Mouse (Mus musculus) embryonic fibroblast, embryonic 13.5 days (primary cell): ENCODE data around the gene Ndst4. TPM values are rescaled to one million over a fixed set of nuclear protein-coding genes. Genes with fewer than 3 reads are reported as not detected.

Source experiments
- H3K27ac ChIP-seq: 2 replicates; pipeline ENCODE4 v1.5.1; 2012; ENCODE audit warnings: low read length, control low read depth, inconsistent platforms; ENCODE audit not compliant: insufficient read depth
- H3K4me1 ChIP-seq: 2 replicates; pipeline ENCODE4 v1.6.1; 2011; ENCODE audit warnings: low read length; ENCODE audit not compliant: control insufficient read depth, insufficient read depth
- H3K4me3 ChIP-seq: 2 replicates; pipeline ENCODE4 v1.5.1; 2011; ENCODE audit warnings: mild to moderate bottlenecking, control low read depth, low read length; ENCODE audit not compliant: insufficient read depth
- CTCF ChIP-seq: IDR thresholded peaks from 2 replicates; pipeline ENCODE4 v1.5.1; 2011; ENCODE audit warnings: mild to moderate bottlenecking, control low read depth, low read length, moderate library complexity, borderline replicate concordance; ENCODE audit not compliant: insufficient read depth
- POLR2A ChIP-seq: IDR thresholded peaks from 2 replicates; pipeline ENCODE4 v1.6.1; 2011; ENCODE audit warnings: low read depth, mild to moderate bottlenecking, control low read depth, low read length, moderate library complexity
- polyA plus RNA-seq: library from polyadenylated mRNA; stranded (reverse); fragments of >200 nt; gene quantifications from 2 replicates; pipeline ENCODE4 v1.2.4, GENCODE M21; 2011; ENCODE audit warnings: low read depth; ENCODE audit not compliant: missing spikeins, insufficient read length

The Ndst4 gene
- 0.08 and 0.09 TPM in 2 replicates for polyA plus RNA-seq

DNA sequence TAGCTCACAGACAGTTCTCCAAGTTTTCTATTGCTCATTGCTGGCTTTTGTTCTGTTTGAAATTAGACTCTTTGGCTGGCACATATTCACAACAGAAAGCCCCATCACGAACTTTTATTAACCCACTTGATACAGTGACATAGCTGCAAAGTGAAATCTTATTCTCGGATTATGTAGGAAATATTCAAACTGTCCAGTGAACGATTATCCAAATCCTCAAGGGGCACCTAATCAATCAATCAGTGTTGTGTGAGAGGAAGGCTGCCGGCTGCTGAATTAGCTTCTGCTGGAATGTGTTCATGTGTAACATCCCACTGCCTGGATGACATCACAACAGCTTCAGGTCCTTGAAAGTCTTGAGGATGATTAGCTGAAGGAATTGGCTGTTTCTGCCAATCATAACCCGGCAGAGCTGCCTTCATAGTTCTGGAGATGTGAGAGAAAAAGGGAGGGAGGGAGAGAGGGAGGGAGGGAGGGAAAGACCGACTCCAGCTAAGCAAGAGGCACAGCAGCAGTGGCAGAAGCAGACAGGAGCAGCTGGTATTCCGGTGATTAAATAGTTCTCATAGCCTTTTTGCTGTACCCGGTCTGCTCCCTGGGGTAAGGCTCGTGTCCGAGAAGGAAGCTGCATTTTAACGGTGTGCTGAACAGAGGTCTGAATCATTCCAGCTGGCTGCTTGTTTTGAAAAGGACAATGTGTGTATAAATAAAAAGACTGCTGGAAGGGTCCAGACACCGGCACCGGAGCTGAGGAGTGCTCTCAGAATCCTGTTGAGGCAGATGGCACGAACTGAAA is at the start of gene Ndst4:
Gene Ndst4, plus strand, starts transcription at position 476 of the 796 bp plus-strand sequence.
- TF ChIP-seq CTCF (no peak), POLR2A (no peak)
- peak within 1 kb of the TSS; percentile 29 for H3K4me3 ChIP-seq
- no peak within 1 kb of the TSS for H3K27ac ChIP-seq
- no peaks in the 10 kb centered on the region for H3K4me1 ChIP-seq

DNA sequence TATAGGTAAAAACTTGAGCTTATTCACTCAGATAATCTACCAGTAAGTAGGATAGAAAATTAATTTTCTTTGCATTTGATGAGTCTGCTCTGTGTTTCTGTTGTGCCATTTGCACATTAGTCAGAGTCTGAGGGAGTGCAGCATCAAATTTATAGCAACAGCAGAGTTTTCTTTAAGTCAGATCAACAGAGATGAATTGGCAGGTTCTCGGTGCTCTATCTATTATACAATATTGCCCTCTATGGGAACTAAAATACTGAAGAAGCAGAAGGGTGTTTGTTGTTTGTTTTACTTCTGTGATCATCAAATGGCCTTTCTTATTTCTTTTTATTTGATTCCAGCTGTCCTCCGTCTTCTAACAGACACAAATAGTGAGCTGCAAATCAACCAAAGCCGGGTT is 6.4 kb upstream of the Ndst4 start:
- TF ChIP-seq CTCF (no peak), POLR2A (no peak)
- no peak overlapping the region for H3K4me3 ChIP-seq
- H3K27ac ChIP-seq = no peak overlapping the region
- H3K4me1 ChIP-seq = no peaks in the 10 kb centered on the region

DNA sequence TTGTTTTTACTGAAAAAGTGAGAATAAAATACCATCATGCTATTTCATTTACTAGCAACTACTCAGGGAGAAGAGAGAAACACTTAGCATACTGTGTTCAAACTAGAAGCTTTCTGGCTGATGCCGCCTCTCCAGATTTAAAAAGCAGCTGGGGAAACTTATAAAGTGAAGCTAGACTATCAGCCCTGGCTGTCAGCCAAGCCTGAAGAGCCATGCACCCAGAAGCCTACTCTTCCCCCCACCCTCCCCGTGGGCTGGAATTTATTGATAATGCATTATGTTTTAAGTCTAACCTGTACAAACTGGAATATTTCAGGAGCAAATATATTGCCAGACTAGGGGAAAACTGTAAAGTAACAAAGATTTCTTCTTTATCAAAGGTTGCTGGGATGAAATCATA is 2.6 kb downstream of the Ndst4 start:
- Histone ChIP-seq H3K4me3 (no peak overlapping the region), H3K27ac (no peak overlapping the region), H3K4me1 (no peaks in the 10 kb centered on the region)
- TF ChIP-seq CTCF = no peak
- no peak for TF ChIP-seq POLR2A

DNA sequence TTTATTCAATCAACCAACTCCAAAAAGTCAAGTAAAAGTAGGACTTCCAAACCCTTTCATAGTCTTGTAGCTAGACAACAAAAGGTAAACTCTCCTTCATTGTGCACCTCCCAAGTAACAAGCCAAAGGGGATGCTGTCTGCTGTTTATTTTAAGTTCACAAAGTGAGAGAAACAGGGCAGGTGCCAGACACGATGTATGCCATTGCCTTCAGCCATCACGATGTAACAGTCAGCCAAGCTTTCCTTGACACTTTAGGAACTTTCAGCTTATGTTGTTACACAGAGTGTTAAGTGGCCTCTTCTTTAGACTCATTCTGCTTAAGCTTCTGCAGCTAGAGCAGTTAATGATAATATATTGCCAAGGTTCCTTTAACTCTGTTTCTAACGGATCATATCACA is 3.1 kb downstream of the Ndst4 start:
- Histone ChIP-seq H3K4me1 (no peaks in the 10 kb centered on the region), H3K4me3 (no peak overlapping the region), H3K27ac (no peak overlapping the region)
- TF ChIP-seq CTCF (no peak), POLR2A (no peak)

DNA sequence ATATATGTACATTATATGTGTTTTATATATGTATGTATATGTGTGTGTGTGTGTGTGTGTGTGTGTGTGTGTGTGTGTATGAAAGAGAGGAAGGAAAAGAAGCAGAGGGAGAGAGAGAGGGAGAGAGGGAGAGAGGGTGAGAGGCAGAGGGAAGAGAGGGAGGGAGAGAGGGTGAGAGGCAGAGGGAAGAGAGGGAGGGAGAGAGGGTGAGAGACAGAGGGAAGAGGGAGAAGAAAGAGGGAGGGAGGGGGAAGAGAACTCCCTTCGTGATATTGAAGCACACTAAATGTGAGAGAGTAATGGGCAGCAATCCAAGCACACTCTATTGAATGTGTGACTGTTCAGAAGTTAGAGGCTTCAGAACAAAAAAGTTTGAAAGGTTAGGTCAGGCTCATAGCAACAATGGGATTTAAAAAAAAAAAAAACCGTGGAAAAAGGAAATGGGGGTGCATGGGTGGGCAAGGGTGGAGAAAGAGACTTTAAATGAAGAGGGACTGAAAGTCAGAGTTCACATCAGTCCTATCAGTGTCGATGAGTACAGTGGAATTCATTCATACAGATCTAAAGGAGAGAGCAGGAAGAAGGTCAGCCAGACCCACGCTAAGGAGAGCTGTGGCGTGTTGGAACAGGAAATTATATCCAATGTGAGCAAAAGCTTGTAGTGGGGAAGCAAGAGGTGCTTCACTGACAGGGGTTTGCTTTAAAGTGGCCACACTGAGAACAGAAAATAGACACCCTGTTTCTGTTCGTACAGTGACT is 63.2 kb downstream of the Ndst4 start:
- H3K27ac ChIP-seq = no peak overlapping the region
- H3K4me1 ChIP-seq = no peaks in the 10 kb centered on the region
- TF ChIP-seq CTCF = no peak
- H3K4me3 ChIP-seq = no peak overlapping the region

DNA sequence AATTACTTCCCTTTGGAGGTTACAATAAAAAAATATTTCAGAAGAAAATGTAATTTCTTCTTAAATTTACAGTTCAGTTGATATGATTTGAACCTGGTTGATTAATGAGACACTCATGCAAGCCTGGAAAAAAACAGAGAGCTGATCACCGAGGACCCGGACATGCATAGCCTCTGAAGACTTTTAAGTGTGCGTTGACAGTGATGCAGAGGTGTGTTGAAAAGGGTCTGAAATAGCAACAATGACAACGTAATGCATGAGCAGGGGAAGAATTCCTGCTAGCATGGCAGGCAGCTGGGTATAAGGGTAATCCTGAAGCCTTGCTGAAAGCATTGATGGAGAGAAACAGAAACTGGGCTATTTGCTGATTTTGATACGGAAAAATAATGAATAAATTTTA is 106.2 kb downstream of the Ndst4 start:
- Histone ChIP-seq H3K27ac (no peak overlapping the region), H3K4me1 (no peaks in the 10 kb centered on the region), H3K4me3 (no peak overlapping the region)
- TF ChIP-seq CTCF (no peak), POLR2A (no peak)

DNA sequence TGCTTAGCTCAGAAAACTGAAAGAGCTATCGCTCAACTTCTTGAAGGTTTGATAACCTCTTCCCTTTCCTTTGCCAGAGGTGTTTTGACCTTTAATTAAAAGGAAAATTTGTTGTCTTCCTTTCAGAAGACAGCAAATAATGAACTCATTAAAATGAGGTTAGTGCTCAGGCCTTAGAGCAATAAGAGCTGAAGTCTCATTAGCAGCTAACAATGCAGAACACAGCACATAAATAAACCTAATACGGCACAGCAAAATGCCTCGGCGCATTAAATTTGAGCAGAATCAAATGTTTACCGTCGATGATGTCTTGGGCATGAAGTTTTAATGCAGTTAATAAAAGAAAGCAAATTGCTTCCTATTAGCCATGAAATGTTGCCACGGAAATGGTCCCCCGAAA is 129.5 kb downstream of the Ndst4 start:
- no peak overlapping the region for H3K27ac ChIP-seq
- no peak overlapping the region for H3K4me3 ChIP-seq
- no peaks in the 10 kb centered on the region for H3K4me1 ChIP-seq
- TF ChIP-seq CTCF (no peak), POLR2A (no peak)

DNA sequence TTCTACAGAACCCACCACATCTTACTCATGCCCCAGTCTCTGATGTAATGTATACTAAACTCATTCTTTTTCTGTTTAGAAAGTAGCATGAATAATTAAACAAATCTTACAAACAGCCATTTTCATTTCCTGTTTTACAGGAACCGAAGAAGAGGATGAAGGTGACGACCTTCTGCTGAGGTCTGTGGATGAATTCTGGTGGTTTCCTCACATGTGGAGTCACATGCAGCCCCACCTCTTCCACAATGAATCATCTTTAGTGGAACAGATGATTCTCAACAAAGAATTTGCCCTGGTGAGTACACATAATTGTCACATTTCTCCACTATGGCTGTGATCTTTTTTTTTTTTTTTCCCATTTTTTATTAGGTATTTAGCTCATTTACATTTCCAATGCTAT is 166.7 kb downstream of the Ndst4 start:
- TF ChIP-seq CTCF = no peak
- TF ChIP-seq POLR2A = no peak
- Histone ChIP-seq H3K4me1 (no peaks in the 10 kb centered on the region), H3K4me3 (no peak overlapping the region)

DNA sequence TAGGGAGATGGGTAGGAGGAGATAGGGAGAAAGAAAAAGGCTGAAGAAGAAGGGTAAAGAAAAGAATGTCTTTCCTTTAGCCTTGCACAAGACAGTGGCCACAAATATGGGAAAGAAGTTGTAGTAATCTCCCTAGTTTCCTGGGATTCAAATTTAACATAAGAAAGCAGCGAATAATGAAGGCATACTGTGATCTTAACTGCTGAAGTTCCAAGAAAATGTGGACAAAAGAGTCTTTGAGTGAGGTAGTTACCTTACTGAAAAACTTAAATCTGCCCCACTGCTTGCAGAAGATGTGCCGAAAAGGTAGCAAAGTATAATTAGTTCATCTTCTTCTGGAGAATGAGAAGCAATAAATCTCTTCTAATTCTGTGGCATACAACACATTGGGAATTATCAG is 228.4 kb downstream of the Ndst4 start:
- H3K4me3 ChIP-seq = no peak overlapping the region
- H3K4me1 ChIP-seq = no peaks in the 10 kb centered on the region
- no peak overlapping the region for H3K27ac ChIP-seq
- no peak for TF ChIP-seq POLR2A
- no peak for TF ChIP-seq CTCF

More for the DNA sequence above, 166.7 kb downstream of the Ndst4 start:
- no peak overlapping the region for H3K27ac ChIP-seq

DNA sequence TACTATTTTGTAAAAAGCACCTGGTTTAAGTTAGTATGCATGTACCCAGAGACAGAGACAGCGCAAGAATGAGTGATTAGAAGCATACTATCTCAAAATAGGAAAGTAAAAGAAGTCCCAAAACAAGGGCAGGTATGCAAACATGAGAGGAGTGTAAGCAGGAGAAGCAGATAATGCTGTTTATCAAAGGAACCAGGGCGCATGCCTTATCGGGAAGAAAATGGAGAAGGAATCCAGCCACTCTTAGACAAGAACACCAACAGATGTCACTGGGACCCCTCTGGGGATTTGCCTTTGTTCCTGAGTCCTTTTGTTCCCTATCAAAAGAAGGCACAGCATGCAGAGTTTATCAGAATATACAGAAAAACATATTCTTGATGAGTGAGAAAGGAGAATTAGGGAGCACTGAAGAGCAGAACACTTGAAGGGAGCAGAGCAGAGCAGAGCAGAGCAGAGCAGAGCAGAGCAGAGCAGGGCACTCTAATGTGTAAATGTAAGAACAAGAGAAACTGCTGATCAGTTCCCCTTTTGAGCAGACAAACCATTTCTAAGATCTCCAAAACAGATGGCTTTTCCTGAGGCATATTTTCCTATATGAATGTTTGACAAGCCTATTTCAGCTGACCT is 251.2 kb downstream of the Ndst4 start:
- Histone ChIP-seq H3K27ac (no peak overlapping the region), H3K4me3 (no peak overlapping the region), H3K4me1 (no peaks in the 10 kb centered on the region; the same call in 1 of the 2 replicates)
- no peak for TF ChIP-seq CTCF
- no peak for TF ChIP-seq POLR2A
